Mouse (Mus musculus) myocyte (in vitro differentiated cells): ENCODE measurements around the gene Hist1h1c. TPM values are rescaled to one million over a fixed set of nuclear protein-coding genes. Genes with fewer than 3 reads are reported as not detected.

ENCODE experiments used
- H3K27me3 ChIP-seq: one replicate; pipeline ENCODE4 v1.6.1; 2011; ENCODE audit not compliant: control insufficient read depth, insufficient read depth, insufficient read length
- H3K36me3 ChIP-seq: one replicate; pipeline ENCODE4 v1.6.1; 2011; ENCODE audit not compliant: control insufficient read depth, insufficient read depth
- H3K4me2 ChIP-seq: one replicate; pipeline ENCODE4 v1.6.1; 2011; ENCODE audit warnings: low read depth, control low read depth
- H3K4me3 ChIP-seq: one replicate; pipeline ENCODE4 v1.5.1; 2011; ENCODE audit warnings: mild to moderate bottlenecking, control low read depth, moderate library complexity
- H3K79me2 ChIP-seq: one replicate; pipeline ENCODE4 v1.6.1; 2011; ENCODE audit not compliant: control insufficient read depth, insufficient read depth
- H3ac ChIP-seq: one replicate; pipeline ENCODE4 v1.6.1; 2011; ENCODE audit not compliant: control insufficient read depth, insufficient read length
- CEBPB ChIP-seq: IDR thresholded peaks from 2 replicates; pipeline ENCODE4 v1.6.1; 2011; ENCODE audit warnings: mild to moderate bottlenecking, moderate library complexity; ENCODE audit not compliant: poor library complexity, insufficient read depth, severe bottlenecking
- E2F4 ChIP-seq: IDR thresholded peaks from one replicate; pipeline ENCODE4 v1.6.1; 2011; ENCODE audit warnings: mild to moderate bottlenecking, control low read depth, moderate library complexity; ENCODE audit not compliant: insufficient read depth
- MAX ChIP-seq: IDR thresholded peaks from one replicate; pipeline ENCODE4 v1.6.1; 2011; ENCODE audit warnings: low read depth, mild to moderate bottlenecking, control low read depth
- MYOD1 ChIP-seq, 3 experiments: IDR thresholded peaks; one replicate each; pipeline ENCODE4 v1.6.1; 2011; ENCODE audit warnings: control low read depth in 2 of 3, low read depth in 2 of 3, mild to moderate bottlenecking in 2 of 3, moderate library complexity in 1 of 3; ENCODE audit not compliant: insufficient read length in 2 of 3, control insufficient read depth in 1 of 3
- MYOG ChIP-seq, 3 experiments: IDR thresholded peaks; one replicate each; pipeline ENCODE4 v1.6.1; 2011; ENCODE audit warnings: control low read depth in 2 of 3, low read depth in 2 of 3, mild to moderate bottlenecking in 2 of 3; ENCODE audit not compliant: insufficient read length in 2 of 3, control insufficient read depth in 1 of 3, insufficient read depth in 1 of 3
- POLR2A ChIP-seq: IDR thresholded peaks from one replicate; pipeline ENCODE4 v1.6.1; 2011; ENCODE audit warnings: low read depth, mild to moderate bottlenecking, control low read depth, moderate library complexity; ENCODE audit not compliant: insufficient read length
- POLR2AphosphoS2 ChIP-seq: IDR thresholded peaks from one replicate; pipeline ENCODE4 v1.6.1; 2011; ENCODE audit warnings: low read depth, control low read depth; ENCODE audit not compliant: insufficient read length
- REST ChIP-seq: IDR thresholded peaks from one replicate; pipeline ENCODE4 v1.6.1; 2011; ENCODE audit warnings: mild to moderate bottlenecking, control low read depth, moderate library complexity; ENCODE audit not compliant: insufficient read depth, insufficient read length
- SRF ChIP-seq: IDR thresholded peaks from one replicate; pipeline ENCODE4 v1.6.1; 2011; ENCODE audit warnings: low read depth; ENCODE audit not compliant: control insufficient read depth, insufficient read length
- TCF12 ChIP-seq: IDR thresholded peaks from one replicate; pipeline ENCODE4 v1.6.1; 2011; ENCODE audit warnings: mild to moderate bottlenecking, control low read depth; ENCODE audit not compliant: poor library complexity, insufficient read depth, severe bottlenecking
- TCF3 ChIP-seq: IDR thresholded peaks from one replicate; pipeline ENCODE4 v1.6.1; 2011; ENCODE audit warnings: low read depth, control low read depth; ENCODE audit not compliant: insufficient read length
- USF1 ChIP-seq: IDR thresholded peaks from one replicate; pipeline ENCODE4 v1.6.1; 2011; ENCODE audit warnings: low read depth, mild to moderate bottlenecking, control low read depth, moderate library complexity
- polyA plus RNA-seq: library from polyadenylated mRNA; unstranded; fragments of >200 nt; fragmentation: generic; extraction: Trizol; gene quantifications from one replicate; pipeline ENCODE4 v1.2.1, GENCODE M21; 2012; ENCODE audit warnings: missing spikeins

Gene Hist1h1c
- polyA plus RNA-seq, 1 experiment: 273 TPM

- TF ChIP-seq MYOD1 (IDR thresholded peaks at IDR 0.05; ENCODE audit: control insufficient read depth in 1 of 3, insufficient read length in 2 of 3, low read depth in 2 of 3): no peak
- TF ChIP-seq CEBPB: no peak
- TF ChIP-seq USF1: no peak
- no peak for TF ChIP-seq E2F4
- no peak for TF ChIP-seq MYOG (IDR thresholded peaks at IDR 0.05; ENCODE audit: control insufficient read depth in 1 of 3, insufficient read depth in 1 of 3, insufficient read length in 2 of 3, low read depth in 2 of 3)
- no peak for TF ChIP-seq REST
- TF ChIP-seq TCF12: no peak
- no peak for TF ChIP-seq POLR2A
- no peak for TF ChIP-seq MAX
- no peak for TF ChIP-seq SRF
- TF ChIP-seq TCF3: no peak
- TF ChIP-seq POLR2AphosphoS2: no peak
- no peaks in the 10 kb centered on the region for H3K27me3 ChIP-seq
- H3K4me2 ChIP-seq: no peak overlapping the region
- H3ac ChIP-seq: no peak overlapping the region
- H3K4me3 ChIP-seq: no peak overlapping the region
- no peaks in the 10 kb centered on the region for H3K36me3 ChIP-seq
- H3K79me2 ChIP-seq: no peaks in the 10 kb centered on the region
Observed at GRCm38 (mm10) chr13:23732156-23732804, 6.3 kb upstream of the Hist1h1c start.

- Histone ChIP-seq H3K4me2 (no peak overlapping the region), H3ac (no peak overlapping the region), H3K4me3 (no peak overlapping the region), H3K27me3 (no peaks in the 10 kb centered on the region), H3K36me3 (no peaks in the 10 kb centered on the region), H3K79me2 (no peaks in the 10 kb centered on the region)
- TF ChIP-seq USF1 (no peak), TCF12 (no peak), POLR2AphosphoS2 (no peak), E2F4 (no peak), TCF3 (no peak), POLR2A (no peak), MAX (no peak), REST (no peak)
Observed at GRCm38 (mm10) chr13:23737091-23737490, 1.5 kb upstream of the Hist1h1c start.

- H3K27me3 ChIP-seq: no peaks in the 10 kb centered on the region
- no peak for TF ChIP-seq POLR2A
- no peak for TF ChIP-seq POLR2AphosphoS2
- TF ChIP-seq REST: no peak
- TF ChIP-seq MYOD1 (IDR thresholded peaks at IDR 0.05; ENCODE audit: control insufficient read depth in 1 of 3, insufficient read length in 2 of 3, low read depth in 2 of 3): no peak
- no peak for TF ChIP-seq SRF
- TF ChIP-seq TCF3: no peak
- no peak for TF ChIP-seq USF1
- no peak for TF ChIP-seq CEBPB
- TF ChIP-seq MYOG (IDR thresholded peaks at IDR 0.05; ENCODE audit: control insufficient read depth in 1 of 3, insufficient read depth in 1 of 3, insufficient read length in 2 of 3, low read depth in 2 of 3): no peak
- TF ChIP-seq TCF12: no peak
- no peak for TF ChIP-seq E2F4
- TF ChIP-seq MAX: no peak
- H3K4me3 ChIP-seq: peak overlapping the region; percentile 47
- H3K36me3 ChIP-seq: no peaks in the 10 kb centered on the region
- H3K4me2 ChIP-seq: peak overlapping the region; percentile 69
- H3K79me2 ChIP-seq: no peaks in the 10 kb centered on the region
- no peak overlapping the region for H3ac ChIP-seq
Observed at GRCm38 (mm10) chr13:23738041-23738440, 567 bp upstream of the Hist1h1c start.

- Histone ChIP-seq H3K36me3 (no peaks in the 10 kb centered on the region), H3K4me2 (peak overlapping the region; percentile 85), H3K27me3 (no peaks in the 10 kb centered on the region), H3ac (no peak overlapping the region), H3K79me2 (no peaks in the 10 kb centered on the region), H3K4me3 (peak overlapping the region; percentile 47)
- no peak for TF ChIP-seq MYOG (IDR thresholded peaks at IDR 0.05; ENCODE audit: control insufficient read depth in 1 of 3, insufficient read depth in 1 of 3, insufficient read length in 2 of 3, low read depth in 2 of 3)
- no peak for TF ChIP-seq MAX
- TF ChIP-seq TCF3: no peak
- TF ChIP-seq E2F4: peak; percentile 95
- TF ChIP-seq SRF: no peak
- TF ChIP-seq MYOD1 (IDR thresholded peaks at IDR 0.05; ENCODE audit: control insufficient read depth in 1 of 3, insufficient read length in 2 of 3, low read depth in 2 of 3): no peak
- no peak for TF ChIP-seq USF1
- TF ChIP-seq POLR2A: peak; percentile 90
- TF ChIP-seq POLR2AphosphoS2: peak; percentile 97
Observed at GRCm38 (mm10) chr13:23739069-23739921, 687 bp downstream of the Hist1h1c start.
